Mouse (Mus musculus): ENCODE data around the gene Dzip3.

The Dzip3 gene

DNA sequence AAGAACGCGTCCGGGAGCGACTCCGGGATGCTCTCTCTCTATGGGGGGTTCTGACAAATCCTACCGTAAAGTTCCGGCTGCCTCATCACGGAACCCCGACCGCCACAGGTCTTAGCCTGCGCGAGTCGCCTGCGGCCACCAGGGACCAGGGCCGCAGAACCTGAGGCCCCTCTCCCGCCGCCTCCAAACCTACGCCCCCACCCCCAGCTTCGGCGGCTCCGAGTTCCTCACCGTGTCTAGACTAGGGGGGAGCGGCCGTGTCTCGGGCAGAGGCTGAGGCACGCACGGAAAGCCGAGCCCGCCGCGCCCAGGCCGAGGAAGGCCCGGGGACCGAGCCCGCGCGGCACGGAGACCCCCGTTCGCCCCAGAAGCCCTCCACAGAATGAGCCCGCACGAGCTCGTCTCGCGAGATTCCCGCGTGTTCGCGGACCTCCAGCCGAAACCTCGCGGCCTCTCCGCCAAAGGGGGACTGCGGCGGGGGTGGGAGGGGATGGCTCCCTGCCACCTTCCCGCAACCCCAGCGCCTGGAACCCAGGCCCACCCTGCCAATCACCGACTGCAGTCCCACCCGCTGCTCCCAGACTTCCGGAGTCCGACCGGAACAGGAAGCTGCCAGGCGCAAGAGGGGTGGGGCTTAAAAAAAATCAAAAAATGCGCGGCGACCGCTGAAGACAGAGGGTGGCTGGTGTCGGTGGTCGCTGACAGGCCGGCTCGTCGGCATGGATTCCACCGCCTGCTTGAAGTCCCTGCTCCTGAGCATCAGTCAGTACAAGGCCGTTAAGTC, at the start of gene Dzip3, which contains the start of gene Cip2a:
Gene Dzip3, minus strand, starts transcription at position 607 of the 784 bp plus-strand sequence.
Gene Cip2a, plus strand, starts transcription at position 627 of the 784 bp plus-strand sequence.
- DNase-seq (ENCODE audit: low spot score in 2 of 2): peak; percentile 81 to 89

DNA sequence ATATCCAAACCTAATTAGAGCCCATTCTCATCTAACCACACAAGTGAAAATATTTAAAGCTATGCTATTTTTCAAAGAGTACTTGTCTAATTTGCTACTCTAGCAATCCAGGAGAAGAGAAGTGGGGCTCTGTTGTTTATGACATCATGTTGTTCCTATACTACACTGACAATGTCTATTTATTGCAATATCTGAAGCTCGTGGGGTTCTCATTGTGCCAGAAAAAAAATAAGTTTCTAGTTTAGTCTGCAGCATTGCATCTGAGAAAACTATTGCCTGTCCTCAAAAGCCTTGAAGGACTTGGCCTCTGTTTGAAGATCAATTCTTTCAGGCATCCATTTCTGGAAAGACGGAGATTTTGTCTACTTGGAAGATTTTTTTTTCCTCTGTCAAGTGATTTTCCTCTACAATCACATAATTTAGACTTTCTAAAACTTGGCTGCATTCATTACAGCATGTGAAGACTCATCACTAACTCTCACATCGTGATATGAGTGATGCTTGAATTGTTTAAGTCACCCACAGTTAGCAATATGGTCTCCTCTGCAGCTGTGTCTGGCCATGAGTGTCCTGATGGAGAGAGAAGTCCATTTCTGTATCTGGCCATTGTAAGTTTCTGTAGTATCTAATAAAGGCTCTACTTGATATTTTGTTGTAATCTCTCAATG, 46.7 kb upstream of the Dzip3 start:
- no peak for DNase-seq (ENCODE audit: low spot score in 2 of 2)

DNA sequence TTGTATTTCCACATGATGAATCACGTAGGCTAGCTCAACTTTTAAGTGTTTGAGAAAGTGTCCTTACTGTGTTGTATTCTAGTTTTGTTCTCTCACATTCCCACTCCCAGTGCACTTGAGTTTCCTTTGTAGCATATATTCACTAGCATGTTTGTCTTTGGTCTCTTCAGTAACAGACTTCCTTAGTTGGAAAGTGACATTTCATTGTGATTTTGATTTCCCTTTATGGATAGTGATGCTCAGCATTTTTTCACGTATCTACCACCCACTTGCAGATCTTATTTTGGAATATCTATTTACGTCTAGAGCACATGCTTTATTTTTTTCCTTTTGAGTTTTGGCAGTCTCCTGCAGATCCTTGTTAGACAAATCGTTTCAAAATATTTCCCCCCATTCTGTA, 43.8 kb upstream of the Dzip3 start:
- peak in 1 of 2 experiments; percentile 18 for DNase-seq (ENCODE audit: low spot score in 2 of 2)

DNA sequence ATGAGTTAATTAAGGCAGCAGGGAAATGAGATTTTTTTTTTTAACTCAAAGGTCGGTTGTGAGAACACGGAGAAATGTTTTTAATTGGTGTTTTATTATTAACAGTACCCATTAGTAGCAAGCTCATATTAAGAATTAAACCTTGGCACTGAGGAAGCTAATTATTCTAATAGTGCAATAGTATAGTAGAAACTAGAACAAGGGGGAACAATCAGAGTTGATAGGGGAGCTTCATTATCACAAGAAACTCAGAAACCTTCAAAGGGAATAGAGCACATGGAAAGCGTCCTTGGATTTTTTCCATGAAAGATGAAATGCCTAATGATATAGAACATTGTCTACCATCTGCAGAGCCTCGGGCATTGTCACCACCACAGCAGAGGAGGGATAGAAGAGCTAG, 41.9 kb upstream of the Dzip3 start:
- DNase-seq (ENCODE audit: low spot score in 2 of 2): no peak

DNA sequence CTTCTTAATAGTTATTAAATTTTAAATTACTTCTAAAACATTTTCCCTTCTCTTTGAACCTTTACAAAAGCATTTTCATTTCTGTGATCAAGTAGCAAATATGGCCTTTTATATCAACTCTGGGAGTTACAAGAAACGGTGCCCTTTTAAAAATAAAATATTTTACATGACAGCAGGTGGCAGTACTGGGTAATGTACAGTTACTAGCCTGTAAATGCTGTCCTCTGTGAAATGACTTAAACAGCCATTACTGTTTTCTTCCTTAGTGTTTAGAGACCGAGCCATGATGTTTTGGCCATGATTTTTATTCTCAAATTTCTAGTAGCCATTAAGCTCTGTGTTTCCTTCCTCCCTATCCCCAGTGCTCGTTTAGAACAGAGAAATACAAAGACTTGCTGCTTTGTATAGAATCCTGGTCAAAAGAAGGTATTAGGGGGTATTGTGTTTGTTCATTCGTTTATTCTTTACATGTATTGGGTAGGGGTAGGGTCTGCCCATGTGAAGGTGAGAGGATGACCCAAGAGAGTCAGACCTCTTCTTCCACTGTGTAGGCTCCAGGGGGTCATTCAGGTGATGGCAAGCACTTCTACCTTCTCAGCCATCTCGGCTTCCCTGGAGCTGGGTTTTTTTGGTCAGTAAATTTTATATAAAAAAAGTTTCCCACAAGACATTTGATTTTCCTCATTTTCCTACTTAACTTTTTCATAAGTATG, 22.8 kb upstream of the Dzip3 start:
- peak in 1 of 2 experiments; percentile 22 for DNase-seq (ENCODE audit: low spot score in 2 of 2)

DNA sequence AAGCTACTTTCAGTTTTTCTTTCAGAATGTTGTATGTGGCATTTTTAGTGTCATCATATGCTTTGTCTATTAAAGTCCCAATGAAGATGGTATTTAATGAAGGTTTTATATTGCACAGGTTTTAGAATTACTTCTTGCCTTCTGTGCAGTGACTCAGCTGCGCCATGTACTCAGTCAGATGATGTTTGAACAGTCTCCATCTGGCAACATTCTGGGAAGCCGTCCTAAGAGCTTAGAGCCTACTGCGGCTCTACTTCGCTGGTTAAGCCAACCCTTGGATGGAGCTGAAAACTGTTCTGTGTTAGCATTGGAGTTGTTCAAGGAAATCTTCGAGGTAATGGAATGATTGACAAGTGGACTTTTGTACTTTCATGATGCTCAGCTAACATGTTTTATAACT, 10.2 kb upstream of the Dzip3 start:
- peak in 1 of 2 experiments; percentile 28 for DNase-seq (ENCODE audit: low spot score in 2 of 2)

DNA sequence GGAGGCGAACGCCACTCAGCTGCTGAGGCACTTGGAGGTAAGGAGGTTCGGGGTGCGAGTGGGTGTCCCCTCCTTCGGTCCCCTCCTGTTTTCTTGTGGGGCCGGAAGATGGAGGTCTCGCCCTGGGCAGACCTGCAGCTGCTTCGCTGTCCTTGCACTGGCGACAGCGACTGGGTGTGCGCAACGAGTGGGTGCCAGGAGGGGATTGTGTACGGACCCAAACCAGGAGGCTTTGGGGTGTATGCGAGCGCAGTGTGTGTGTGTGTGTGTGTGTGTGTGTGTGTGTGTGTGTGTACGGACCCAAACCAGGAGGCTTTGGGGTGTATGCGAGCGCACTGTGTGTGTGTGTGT, 353 bp upstream of the Dzip3 start:
- DNase-seq (ENCODE audit: low spot score in 2 of 2): no peak

DNA sequence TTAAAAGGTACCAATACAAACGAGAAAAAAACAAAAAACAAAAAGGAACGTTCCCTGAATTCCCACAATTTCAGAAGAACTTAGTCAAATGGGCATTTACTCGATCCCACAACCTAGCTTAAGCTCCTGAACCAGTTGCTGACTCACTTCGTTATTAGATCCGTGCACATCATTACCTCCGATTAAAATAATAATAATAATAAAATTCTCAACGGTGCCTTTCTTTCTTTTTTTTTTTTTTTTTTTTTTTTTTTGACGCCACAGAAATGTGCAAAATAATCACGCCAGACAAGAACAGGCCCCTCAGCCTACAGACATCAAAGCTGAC, 770 bp downstream of the Dzip3 start:
- no peak for DNase-seq (ENCODE audit: low spot score in 2 of 2)

DNA sequence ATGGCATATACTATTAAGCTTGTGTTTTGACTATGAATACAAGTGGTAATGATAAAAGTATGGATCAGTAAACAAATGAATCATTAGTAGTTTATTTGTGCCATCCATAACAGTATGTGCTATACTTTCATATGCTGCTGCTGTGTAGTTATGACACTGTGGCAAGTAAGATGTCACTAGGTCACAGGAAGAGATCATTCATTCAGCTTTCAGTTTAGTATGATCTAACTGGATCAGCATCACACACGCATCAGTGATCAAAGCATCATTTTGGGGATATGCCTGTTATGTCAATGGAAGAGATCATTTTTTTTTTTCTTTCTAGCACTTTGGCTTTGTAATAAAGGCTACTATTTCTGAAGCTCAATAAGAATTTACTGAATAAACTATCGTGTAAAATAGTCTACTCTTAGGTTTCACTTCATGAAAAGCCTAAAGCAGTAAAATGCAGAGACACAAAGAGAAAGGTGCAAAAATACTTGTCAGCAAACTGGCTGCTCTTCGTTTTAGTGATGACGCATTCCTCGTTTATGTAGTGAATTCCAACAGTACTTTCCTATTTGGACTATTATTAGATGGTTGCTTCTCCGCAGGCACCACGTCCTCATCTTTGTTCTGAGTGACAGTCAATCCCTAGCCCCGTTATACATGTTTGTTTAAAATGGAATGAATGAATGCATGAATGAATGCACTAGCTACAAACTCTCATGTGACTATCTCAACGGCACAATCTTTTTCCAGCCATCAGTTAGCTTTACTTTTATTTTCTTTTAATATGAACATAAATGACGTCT, 1.3 kb downstream of the Dzip3 start:
- DNase-seq (ENCODE audit: low spot score in 2 of 2): no peak

DNA sequence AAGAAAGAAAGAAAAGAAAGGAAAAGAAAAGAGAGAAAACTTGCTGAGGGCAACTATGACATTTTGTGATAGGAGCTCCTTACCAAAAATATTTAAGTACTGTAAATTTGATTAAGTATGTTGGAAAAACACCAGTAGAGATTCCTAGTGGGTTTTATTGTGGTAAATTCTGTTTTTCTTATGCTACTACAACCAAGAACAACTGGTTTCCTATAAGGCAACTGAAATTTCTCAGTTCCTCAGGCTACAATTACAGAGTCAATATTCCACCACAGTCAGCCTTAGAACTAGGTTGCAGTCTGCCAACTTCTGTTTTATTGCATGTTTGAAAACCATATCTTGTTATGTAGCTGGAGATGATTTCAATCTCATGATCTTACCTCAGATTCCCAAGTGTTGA, 4.3 kb downstream of the Dzip3 start:
- DNase-seq (ENCODE audit: low spot score in 2 of 2): no peak

DNA sequence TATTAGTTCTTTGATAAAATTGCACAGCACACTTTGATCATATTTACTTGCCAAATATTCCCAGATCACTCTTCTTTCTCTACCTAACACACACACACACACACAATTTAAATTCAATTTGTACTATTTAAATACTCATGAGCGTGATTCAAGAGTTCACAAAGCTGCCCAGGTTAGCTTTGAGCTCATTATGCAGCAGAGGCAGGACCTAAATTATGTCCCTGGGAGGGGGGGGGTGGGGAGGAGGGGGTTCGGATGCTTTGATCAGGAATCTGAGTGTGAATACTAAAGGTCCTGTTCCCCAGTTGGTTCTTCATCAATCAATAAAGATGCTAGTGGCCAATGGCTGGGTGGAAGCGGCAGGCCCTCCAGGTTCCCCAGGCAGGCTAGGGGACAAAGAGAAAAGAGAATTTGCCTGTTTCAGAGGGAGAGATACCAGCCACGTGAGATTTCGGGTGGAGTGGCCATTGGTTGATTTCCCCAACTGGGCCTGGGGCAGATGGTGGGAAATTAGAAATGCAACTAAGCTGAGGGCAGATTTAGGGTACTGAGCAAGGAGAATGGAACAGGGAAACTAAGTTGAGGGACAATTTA, 8.8 kb downstream of the Dzip3 start:
- DNase-seq (ENCODE audit: low spot score in 2 of 2): no peak

DNA sequence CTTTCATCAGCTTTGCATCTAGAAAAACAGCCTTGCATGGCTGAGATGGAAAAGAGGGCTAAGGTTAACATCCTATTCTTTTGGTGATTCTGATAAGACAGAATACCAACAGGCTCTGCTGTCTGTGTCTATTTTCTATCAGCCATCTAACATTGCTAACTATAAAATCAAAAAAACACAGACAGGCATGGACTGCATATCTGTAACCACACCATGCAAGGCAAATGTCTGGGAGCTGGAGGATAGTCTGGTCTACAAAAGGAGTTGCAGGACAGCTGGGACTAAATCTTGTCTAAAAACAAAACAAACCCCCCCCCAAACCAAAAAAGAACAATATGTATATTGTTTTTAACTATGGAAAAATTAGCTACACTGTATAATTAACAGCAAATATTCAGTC, 14.0 kb downstream of the Dzip3 start:
- DNase-seq (ENCODE audit: low spot score in 2 of 2): no peak

DNA sequence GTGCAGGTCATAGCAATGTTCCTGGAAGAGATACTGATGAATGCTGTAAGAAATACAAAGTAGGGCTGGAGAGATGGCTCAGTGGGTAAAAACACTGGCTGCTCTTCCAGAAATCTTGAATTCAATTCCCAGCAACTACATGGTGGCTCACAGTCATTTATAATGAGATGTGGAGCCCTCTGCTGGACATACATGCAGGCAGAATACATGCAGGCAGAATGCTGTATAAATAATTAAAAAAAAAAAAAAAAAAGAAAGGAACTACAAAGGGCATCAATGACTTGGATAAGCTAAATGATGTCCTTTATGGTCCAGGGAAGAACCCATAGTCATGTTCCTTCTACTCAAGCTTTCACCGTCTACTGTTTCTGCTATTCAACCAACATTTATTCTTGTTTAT, 20.4 kb downstream of the Dzip3 start:
- DNase-seq (ENCODE audit: low spot score in 2 of 2): no peak

DNA sequence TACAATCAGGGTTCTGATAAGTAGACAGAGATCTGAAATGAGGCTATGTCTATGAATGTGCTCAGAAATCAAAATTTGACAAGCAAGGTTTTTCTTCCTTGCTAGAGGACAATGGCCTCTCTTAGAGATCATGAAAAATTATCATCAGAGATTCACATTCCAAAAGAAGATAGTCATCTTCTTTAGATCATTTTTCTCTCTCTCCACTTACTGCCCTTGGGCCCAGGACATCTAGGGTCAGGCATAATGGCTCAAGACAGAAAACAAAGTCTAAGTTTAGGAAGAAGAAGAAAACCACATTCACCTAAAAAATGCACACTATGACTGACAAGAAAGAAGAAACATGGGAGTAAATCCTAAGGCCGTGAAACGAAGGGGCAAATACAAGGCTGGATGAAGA, 21.0 kb downstream of the Dzip3 start:
- DNase-seq (ENCODE audit: low spot score in 2 of 2): no peak

DNA sequence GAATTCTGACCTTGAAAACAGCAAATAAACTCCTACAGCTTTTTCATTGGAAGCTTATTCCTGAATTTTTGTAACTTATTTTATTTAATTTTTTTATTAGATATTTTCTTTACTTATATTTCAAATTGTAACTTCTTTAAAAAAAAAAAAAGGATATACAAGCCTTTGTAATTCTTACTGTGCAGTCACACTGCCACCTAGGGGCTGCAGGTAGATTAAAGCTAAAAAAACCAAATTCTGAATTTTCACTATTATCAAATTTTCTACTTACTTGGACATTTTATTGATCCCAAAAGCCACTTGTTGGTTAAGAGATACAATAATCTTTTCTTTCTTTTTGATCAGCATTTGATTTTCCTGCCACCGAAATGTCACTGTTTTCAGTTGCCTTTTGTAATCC, 52.2 kb downstream of the Dzip3 start:
- no peak for DNase-seq (ENCODE audit: low spot score in 2 of 2)

DNA sequence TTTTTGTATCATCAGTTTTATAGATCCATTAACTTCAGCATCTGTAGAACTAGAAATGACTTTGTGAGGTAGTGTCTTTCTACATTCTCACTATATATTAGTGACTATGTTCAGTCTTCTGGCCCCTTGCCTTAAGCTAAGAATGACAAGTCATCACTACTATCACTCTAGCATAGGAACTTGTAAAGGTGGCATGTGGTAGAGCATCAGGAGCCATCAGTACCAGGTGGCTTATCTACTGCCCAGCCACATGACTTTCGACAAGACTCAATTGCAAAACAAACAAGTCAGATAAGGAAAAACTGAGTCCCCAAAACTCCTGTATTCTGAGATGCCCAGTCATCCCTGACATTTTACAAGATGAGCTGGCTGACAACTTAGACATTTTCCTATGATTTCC, 70.2 kb downstream of the Dzip3 start:
- no peak for DNase-seq (ENCODE audit: low spot score in 2 of 2)

DNA sequence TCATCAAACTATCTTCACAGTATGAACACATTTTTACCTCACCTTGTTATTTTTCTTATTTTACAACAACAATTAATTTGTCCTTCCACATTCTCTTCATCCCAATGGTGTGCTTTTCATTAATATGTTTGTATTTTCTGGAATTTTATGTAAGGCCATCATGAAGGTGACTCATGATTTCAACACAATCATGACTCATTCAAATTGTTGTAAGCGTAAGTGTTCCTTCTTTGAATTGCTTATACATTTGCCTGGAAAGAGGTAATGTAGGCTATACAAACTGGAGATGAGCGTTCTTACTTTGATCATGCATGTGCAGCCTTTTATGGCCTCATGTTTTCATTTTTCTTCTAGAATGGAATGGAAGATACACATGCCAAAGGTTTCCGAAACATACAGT, 80.8 kb downstream of the Dzip3 start:
- no peak for DNase-seq (ENCODE audit: low spot score in 2 of 2)

DNA sequence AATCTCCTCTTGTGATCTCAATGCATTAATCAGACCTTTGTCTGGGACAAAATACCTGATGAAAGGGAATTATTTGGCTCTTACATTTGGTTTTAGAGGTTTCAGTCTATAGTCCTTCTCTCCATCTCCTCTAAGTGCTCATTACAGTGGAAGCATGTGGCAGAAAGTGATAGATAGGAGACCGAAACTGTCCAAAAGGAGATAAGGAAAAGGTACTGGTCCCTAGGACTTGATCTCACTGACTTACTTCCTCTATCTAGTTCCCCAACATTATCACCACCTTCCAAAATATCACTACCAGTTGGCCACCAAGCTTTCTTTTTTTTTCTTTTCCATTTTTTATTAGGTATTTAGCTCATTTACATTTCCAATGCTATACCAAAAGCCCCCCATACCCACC, 82.8 kb downstream of the Dzip3 start:
- no peak for DNase-seq (ENCODE audit: low spot score in 2 of 2)

DNA sequence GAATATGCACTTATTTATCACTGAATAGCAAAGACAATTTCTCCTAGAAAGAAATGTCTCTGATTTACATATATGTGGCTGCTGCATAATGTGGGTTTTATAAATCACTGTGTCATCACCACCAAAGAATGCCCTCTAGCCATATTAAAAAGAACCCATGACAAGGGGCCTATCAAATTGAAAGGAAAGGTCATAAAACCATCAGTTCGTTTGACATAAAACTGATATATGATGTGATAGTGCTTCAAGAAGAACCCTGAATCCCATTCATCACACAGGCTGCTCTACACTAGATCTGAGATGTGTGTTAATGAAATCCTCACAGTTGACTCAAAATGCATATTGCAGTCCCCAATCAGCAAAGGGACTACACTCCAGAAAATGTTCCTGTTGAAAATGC, 94.1 kb downstream of the Dzip3 start:
- DNase-seq (ENCODE audit: low spot score in 2 of 2): no peak

DNA sequence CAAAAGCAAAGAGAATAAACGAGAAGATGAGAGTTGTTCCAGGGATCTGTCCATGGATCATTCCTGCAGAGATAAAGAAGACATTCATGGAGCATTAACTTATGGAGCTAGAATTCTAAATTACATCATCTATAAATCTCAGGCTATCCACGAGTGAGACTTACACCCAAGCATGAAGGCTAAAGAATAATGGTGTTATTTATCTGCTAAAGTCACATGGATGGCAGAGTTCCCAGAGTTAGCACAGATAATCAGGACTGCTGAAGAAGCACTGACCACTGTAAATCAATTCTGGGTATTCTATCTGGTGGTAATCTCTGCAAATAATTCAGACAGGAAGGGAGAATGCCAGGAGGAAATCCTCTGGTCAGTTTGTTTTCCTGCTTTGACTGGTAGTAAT, 103.2 kb downstream of the Dzip3 start:
- DNase-seq (ENCODE audit: low spot score in 2 of 2): no peak

Measured in left cerebral cortex, adult 9 months (tissue).